Mouse (Mus musculus) CH12.LX (cell line): ENCODE measurements at regions not wholly inside any gene's neighbourhood (a gene's known extent, or its start where the extent isn't known, plus 50 kb on each side); places are given as distances from the start of the nearest gene placed in this dataset.

ENCODE experiments used
- CHD2 ChIP-seq: IDR thresholded peaks from 2 replicates; pipeline ENCODE4 v1.6.1; 2011; ENCODE audit warnings: low read length, improper control_type of control experiment
- CTCF ChIP-seq, 2 experiments: IDR thresholded peaks in 1 of 2; conservative IDR thresholded peaks in 1 of 2; 2 replicates each; pipeline ENCODE4 v1.5.1; 2011 to 2012; ENCODE audit warnings: low read depth in 2 of 2, low read length in 2 of 2, improper control_type of control experiment in 1 of 2, inconsistent platforms in 1 of 2, mild to moderate bottlenecking in 1 of 2, moderate library complexity in 1 of 2
- E2F4 ChIP-seq: IDR thresholded peaks from 2 replicates; pipeline ENCODE4 v1.6.1; 2011; ENCODE audit warnings: low read depth, low read length, improper control_type of control experiment; ENCODE audit not compliant: insufficient replicate concordance
- EP300 ChIP-seq: IDR thresholded peaks from 2 replicates; pipeline ENCODE4 v1.6.1; 2011; ENCODE audit warnings: low read length, improper control_type of control experiment
- POLR2A ChIP-seq: IDR thresholded peaks from 2 replicates; pipeline ENCODE4 v1.6.1; 2011; ENCODE audit warnings: low read depth, mild to moderate bottlenecking, improper control_type of control experiment, low read length
- USF2 ChIP-seq: conservative IDR thresholded peaks from 2 replicates; pipeline ENCODE4 v1.6.1; 2011; ENCODE audit warnings: low read depth, low read length, improper control_type of control experiment

- TF ChIP-seq POLR2A (no peak), E2F4 (no peak), CTCF (conservative IDR thresholded peaks at IDR 0.05 in 1 of 2, IDR thresholded peaks at IDR 0.05 in 1 of 2; ENCODE audit: low read depth in 2 of 2, low read length in 2 of 2) (no peak), CHD2 (no peak), EP300 (no peak), USF2 (no peak)
Observed at GRCm38 (mm10) chr15:96098821-96099220, 188.5 kb upstream of the Arid2 start.
